9 mouse cellular contexts compared by ENCODE assay signal in the genomic region with DNA sequence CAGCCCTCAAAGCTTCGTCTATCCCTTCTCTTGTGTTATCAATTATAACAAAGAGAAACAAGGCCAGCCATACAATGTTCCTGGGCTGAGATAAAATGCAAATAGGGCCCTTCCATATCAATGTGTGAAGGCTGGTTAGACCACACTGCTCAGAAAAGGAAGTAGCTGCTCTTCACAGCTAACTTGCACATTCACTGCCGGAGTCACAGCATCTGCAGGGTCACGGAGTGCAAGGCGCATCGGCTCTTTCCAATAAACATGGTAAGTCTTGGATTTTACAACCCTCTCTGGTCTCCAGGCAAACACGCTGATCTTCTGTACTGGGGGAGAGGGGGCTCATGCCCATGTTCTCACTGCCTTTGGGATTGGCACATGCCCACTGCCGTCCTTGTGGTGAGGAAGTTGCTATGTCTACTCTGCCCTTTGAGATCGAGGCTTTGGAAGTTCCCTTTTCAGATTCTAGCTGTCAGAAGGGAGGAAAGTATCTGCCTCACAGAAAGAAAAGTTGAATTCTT. TPM values are rescaled to one million over a fixed set of nuclear protein-coding genes. Genes with fewer than 3 reads are reported as not detected.
A peak's percentile ranks its signal among the peaks of the same experiment; 100 is the strongest.
DNase-seq lines count a peak whose midpoint lies in the region; ATAC-seq and TF ChIP-seq lines count a peak whose summit lies in the region.
"Had no signal": no experiment of that assay in that cellular context is flagged by ENCODE, and none has a peak within 500 bp of the region (broad histone marks: within the 10 kb centered on the region; RNA-seq: fewer than 3 reads in every experiment).

Gene Fyb (plus strand): TSS at position 201 of the 515 bp plus-strand sequence.

- no peaks in the 10 kb centered on the region for H3K27me3 ChIP-seq in testis, adult 2 months (ENCODE audit: control insufficient read depth, insufficient read depth, low read length)
- no peaks in the 10 kb centered on the region for H3K27me3 ChIP-seq in liver, embryonic 12.5 days (replicated peaks)
- H3K27me3 ChIP-seq in forebrain, embryonic 13.5 days = no peaks in the 10 kb centered on the region
- no peaks in the 10 kb centered on the region for H3K27me3 ChIP-seq in midbrain, embryonic 11.5 days (ENCODE audit: control insufficient read depth, insufficient read depth, low read length)
- H3K27me3 ChIP-seq: forebrain, embryonic 12.5 days had no signal

- peak within 1 kb of the TSS; percentile 30; the same call in 1 of the 2 replicates for H3K9ac ChIP-seq in liver, embryonic 12.5 days
- H3K9ac ChIP-seq in forebrain, embryonic 13.5 days = no peak within 1 kb of the TSS
- no peak within 1 kb of the TSS for H3K9ac ChIP-seq in midbrain, embryonic 11.5 days (ENCODE audit: low read length)
- H3K9ac ChIP-seq: forebrain, embryonic 12.5 days had no signal

- 20% methylated on average over 8 of the region's 8 CpGs for WGBS in liver, embryonic 12.5 days (ENCODE audit: insufficient replicate concordance)
- WGBS in forebrain, embryonic 13.5 days = 91% methylated on average over 8 of the region's 8 CpGs
- 85% methylated on average over 8 of the region's 8 CpGs for WGBS in midbrain, embryonic 11.5 days

- no peak within 1 kb of the TSS for H3K4me3 ChIP-seq in testis, adult 2 months (ENCODE audit: control insufficient read depth, low read depth, low read length)
- peak within 1 kb of the TSS; percentile 48 for H3K4me3 ChIP-seq in liver, embryonic 12.5 days
- no peak within 1 kb of the TSS for H3K4me3 ChIP-seq in forebrain, embryonic 13.5 days
- no peak within 1 kb of the TSS for H3K4me3 ChIP-seq in midbrain, embryonic 11.5 days (ENCODE audit: low read depth, low read length)
- H3K4me3 ChIP-seq: forebrain, embryonic 12.5 days had no signal

- ATAC-seq in common myeloid progenitor, adult 5-6 weeks (replicated peaks; ENCODE audit: low read depth, poor library complexity, severe bottlenecking) = peak; percentile 72
- peak; percentile 72 for ATAC-seq in liver, embryonic 12.5 days
- ATAC-seq in forebrain, embryonic 13.5 days = no peak
- ATAC-seq in midbrain, embryonic 11.5 days (ENCODE audit: low FRiP score) = no peak

- H3K36me3 ChIP-seq in testis, adult 2 months (ENCODE audit: control insufficient read depth, insufficient read depth, low read length) = no peaks in the 10 kb centered on the region
- H3K36me3 ChIP-seq in liver, embryonic 12.5 days = no peaks in the 10 kb centered on the region
- no peaks in the 10 kb centered on the region for H3K36me3 ChIP-seq in forebrain, embryonic 13.5 days (ENCODE audit: poor library complexity, severe bottlenecking)
- no peaks in the 10 kb centered on the region for H3K36me3 ChIP-seq in midbrain, embryonic 11.5 days (ENCODE audit: control insufficient read depth, insufficient read depth, low read length)
- H3K36me3 ChIP-seq: forebrain, embryonic 12.5 days had no signal

- no peak for TF ChIP-seq POLR2A in testis, adult 2 months (IDR thresholded peaks at IDR 0.05; ENCODE audit: control insufficient read depth, low read depth, low read length)

- H3K27ac ChIP-seq in testis, adult 2 months (ENCODE audit: control insufficient read depth, insufficient read depth, low read depth, low read length) = no peak within 1 kb of the TSS
- peak within 1 kb of the TSS; percentile 67 for H3K27ac ChIP-seq in liver, embryonic 12.5 days
- no peak within 1 kb of the TSS for H3K27ac ChIP-seq in forebrain, embryonic 13.5 days
- H3K27ac ChIP-seq in midbrain, embryonic 11.5 days (ENCODE audit: low read depth, low read length) = no peak within 1 kb of the TSS
- H3K27ac ChIP-seq: forebrain, embryonic 12.5 days had no signal

- TF ChIP-seq CTCF in testis, adult 2 months (IDR thresholded peaks at IDR 0.05; ENCODE audit: control insufficient read depth, insufficient read depth, insufficient replicate concordance, low read depth, low read length) = no peak

- H3K4me2 ChIP-seq in liver, embryonic 12.5 days = peak within 1 kb of the TSS; percentile 69
- no peak within 1 kb of the TSS for H3K4me2 ChIP-seq in forebrain, embryonic 13.5 days
- H3K4me2 ChIP-seq in midbrain, embryonic 11.5 days = no peak within 1 kb of the TSS
- H3K4me2 ChIP-seq: forebrain, embryonic 12.5 days had no signal

- peaks cover 5% of the 10 kb centered on the region for H3K4me1 ChIP-seq in testis, adult 2 months (ENCODE audit: control insufficient read depth, insufficient read depth, low read length)
- H3K4me1 ChIP-seq in liver, embryonic 12.5 days = peaks cover 65% of the 10 kb centered on the region
- no peaks in the 10 kb centered on the region for H3K4me1 ChIP-seq in forebrain, embryonic 13.5 days
- no peaks in the 10 kb centered on the region for H3K4me1 ChIP-seq in midbrain, embryonic 11.5 days (ENCODE audit: control insufficient read depth, insufficient read depth, low read length)
- H3K4me1 ChIP-seq: forebrain, embryonic 12.5 days had no signal

- no peak for DNase-seq in testis, postnatal 14 days (ENCODE audit: low spot score)
- DNase-seq in thymus, postnatal 4 days = peak; percentile 35
- DNase-seq in left cerebral cortex, adult 9 months (ENCODE audit: low spot score in 2 of 2) = no peak
- no peak for DNase-seq in midbrain, embryonic 11.5 days (ENCODE audit: low spot score, missing footprints)

- no peaks in the 10 kb centered on the region for H3K9me3 ChIP-seq in liver, embryonic 12.5 days (replicated peaks)
- no peaks in the 10 kb centered on the region for H3K9me3 ChIP-seq in forebrain, embryonic 13.5 days (replicated peaks)
- H3K9me3 ChIP-seq in midbrain, embryonic 11.5 days (ENCODE audit: control insufficient read depth, low read length) = no peaks in the 10 kb centered on the region
- H3K9me3 ChIP-seq: forebrain, embryonic 12.5 days had no signal

RNA-seq across cellular contexts. Expression of gene Fyb, which starts in this region (rescaled TPM):
- 103 and 120 TPM in 2 replicates for polyA plus RNA-seq in testis, adult 2 months (2012; rRNA removed)
- total RNA-seq in common myeloid progenitor, adult 5-6 weeks (2017) = 40.5 and 132 TPM in 2 replicates
- polyA plus RNA-seq in liver, embryonic 12.5 days (2016; fragmentation: Nextera tagmentation; extraction: Ambion mirVana) = 32.2 and 36.7 TPM in 2 replicates
- polyA plus RNA-seq in forebrain, embryonic 13.5 days (2015; fragmentation: Nextera tagmentation; extraction: Ambion mirVana) = 1.6 and 2.4 TPM in 2 replicates
- 3.6 and 4.0 TPM in 2 replicates for polyA plus RNA-seq in midbrain, embryonic 11.5 days (2014; fragmentation: Nextera tagmentation; extraction: Ambion mirVana)

Comparison
In these comparisons a context has a peak if more than half of its experiments do, and no peak if none do; other contexts are left out.
1. ATAC-seq: peak in common myeloid progenitor, adult 5-6 weeks (single experiment) and liver, embryonic 12.5 days (single experiment); none in forebrain, embryonic 13.5 days (single experiment) and midbrain, embryonic 11.5 days (single experiment).